Mouse (Mus musculus): ENCODE results near the gene Gm10842. TPM values are rescaled to one million over a fixed set of nuclear protein-coding genes. Genes with fewer than 3 reads are reported as not detected.
A peak's percentile ranks its signal among the peaks of the same experiment; 100 is the strongest.
"Not testable (repeated sequence)": the region's sequence is repeated elsewhere in the genome, so short reads cannot be mapped to it uniquely, and the experiment has no call there.

The Gm10842 gene
- total and polyA plus RNA-seq, 3 experiments: not detected

GRCm38 (mm10) chr11:105140512-105140911 is 6.2 kb upstream of the Gm10842 start:
- H3K36me3 ChIP-seq (replicated peaks in 1 of 2; ENCODE audit: control insufficient read depth in 1 of 2, insufficient read depth in 1 of 2, low read length in 1 of 2): peaks cover 52 to 66% of the 10 kb centered on the region in 2 experiments
- dilution Hi-C loops (cut with MboI; ENCODE audit: extremely low pct_ligation_motif_present, extremely low pct_unique_long_range_greater_than_20kb, low sequenced_read_pairs); H3K9me3 ChIP-seq (replicated peaks; ENCODE audit: low read length); H3K27ac ChIP-seq (ENCODE audit: insufficient read depth, low read depth); H3K79me2 ChIP-seq (replicated peaks; ENCODE audit: control insufficient read depth, extremely low read depth, insufficient read depth, poor library complexity, severe bottlenecking); H3K27me3 ChIP-seq (replicated peaks); DNase-seq (ENCODE audit: extremely low read depth); H3K4me3 ChIP-seq (replicated peaks in 1 of 3; ENCODE audit: low read depth in 2 of 3, low read length in 2 of 3, poor library complexity in 1 of 3); H3K4me2 ChIP-seq (ENCODE audit: insufficient read depth, low read depth, poor library complexity, severe bottlenecking); H3K9ac ChIP-seq (ENCODE audit: insufficient read depth, low read depth); in situ Hi-C loops (cut with MboI; ENCODE audit: low pct_ligation_motif_present, low pct_unique_long_range_greater_than_20kb, low sequenced_read_pairs); H3K4me1 ChIP-seq (ENCODE audit: control insufficient read depth in 1 of 2, insufficient read depth in 2 of 2): not testable (repeated sequence)
- TF ChIP-seq MAFK (IDR thresholded peaks at IDR 0.05; ENCODE audit: insufficient replicate concordance, low read length): peak; percentile 72; the same call in 1 of the 2 replicates

GRCm38 (mm10) chr11:105141115-105141514 is 5.6 kb upstream of the Gm10842 start:
- H3K79me2 ChIP-seq (replicated peaks; ENCODE audit: control insufficient read depth, extremely low read depth, insufficient read depth, poor library complexity, severe bottlenecking): no peaks in the 10 kb centered on the region
- TF ChIP-seq UBTF (IDR thresholded peaks at IDR 0.05; ENCODE audit: low read depth, low read length) (no peak), GABPA (IDR thresholded peaks at IDR 0.05; ENCODE audit: insufficient replicate concordance, low read depth, low read length) (no peak), NRF1 (IDR thresholded peaks at IDR 0.05; ENCODE audit: low read depth, low read length) (no peak), TBP (conservative IDR thresholded peaks at IDR 0.05; ENCODE audit: low read depth, low read length) (no peak), ETS1 (conservative IDR thresholded peaks at IDR 0.05; ENCODE audit: low read depth, low read length) (no peak), KAT2A (IDR thresholded peaks at IDR 0.05; ENCODE audit: insufficient replicate concordance, low read length) (no peak), ZMIZ1 (IDR thresholded peaks at IDR 0.05; ENCODE audit: low read depth, low read length) (no peak), CHD1 (IDR thresholded peaks at IDR 0.05; ENCODE audit: low read depth, low read length) (no peak), CTCF (conservative IDR thresholded peaks at IDR 0.05 in 1 of 2, IDR thresholded peaks at IDR 0.05 in 1 of 2; ENCODE audit: low read depth in 2 of 2, low read length in 2 of 2) (no peak), MYC (IDR thresholded peaks at IDR 0.05; ENCODE audit: low read depth, low read length) (no peak), RCOR1 (conservative IDR thresholded peaks at IDR 0.05; ENCODE audit: low read depth, low read length) (no peak), JUND (conservative IDR thresholded peaks at IDR 0.05; ENCODE audit: low read depth, low read length) (no peak), RAD21 (IDR thresholded peaks at IDR 0.05; ENCODE audit: low read depth, low read length) (no peak), PAX5 (IDR thresholded peaks at IDR 0.05; ENCODE audit: low read length) (no peak), ZC3H11A (IDR thresholded peaks at IDR 0.05; ENCODE audit: low read depth, low read length) (no peak), MXI1 (IDR thresholded peaks at IDR 0.05; ENCODE audit: low read depth, low read length) (no peak)
- no peaks in the 10 kb centered on the region for H3K27me3 ChIP-seq (replicated peaks)
- peaks cover 46 to 60% of the 10 kb centered on the region in 2 experiments for H3K36me3 ChIP-seq (replicated peaks in 1 of 2; ENCODE audit: control insufficient read depth in 1 of 2, insufficient read depth in 1 of 2, low read length in 1 of 2)
- H3K9ac ChIP-seq (ENCODE audit: insufficient read depth, low read depth): no peak overlapping the region
- in situ Hi-C loops (cut with MboI; ENCODE audit: low pct_ligation_motif_present, low pct_unique_long_range_greater_than_20kb, low sequenced_read_pairs): no loop called here
- DNase-seq (ENCODE audit: extremely low read depth): no peak
- no peak overlapping the region for H3K4me2 ChIP-seq (ENCODE audit: insufficient read depth, low read depth, poor library complexity, severe bottlenecking)
- H3K27ac ChIP-seq (ENCODE audit: insufficient read depth, low read depth): no peak overlapping the region
- no peak overlapping the region for H3K4me3 ChIP-seq (replicated peaks in 1 of 3; ENCODE audit: low read depth in 2 of 3, low read length in 2 of 3, poor library complexity in 1 of 3)
- H3K9me3 ChIP-seq (replicated peaks; ENCODE audit: low read length): no peaks in the 10 kb centered on the region
- dilution Hi-C loops (cut with MboI; ENCODE audit: extremely low pct_ligation_motif_present, extremely low pct_unique_long_range_greater_than_20kb, low sequenced_read_pairs): no loop called here
- no peaks in the 10 kb centered on the region for H3K4me1 ChIP-seq (ENCODE audit: control insufficient read depth in 1 of 2, insufficient read depth in 2 of 2)

All from CH12.LX (cell line).